Mouse (Mus musculus) kidney, adult 8-10 months (tissue): ENCODE data around the gene Igf1r.
A peak's percentile ranks its signal among the peaks of the same experiment; 100 is the strongest.

Experiments
- DNase-seq, 2 experiments: peaks; one replicate each; pipeline ENCODE4 v3.0.0; 2022

The Igf1r gene

DNA sequence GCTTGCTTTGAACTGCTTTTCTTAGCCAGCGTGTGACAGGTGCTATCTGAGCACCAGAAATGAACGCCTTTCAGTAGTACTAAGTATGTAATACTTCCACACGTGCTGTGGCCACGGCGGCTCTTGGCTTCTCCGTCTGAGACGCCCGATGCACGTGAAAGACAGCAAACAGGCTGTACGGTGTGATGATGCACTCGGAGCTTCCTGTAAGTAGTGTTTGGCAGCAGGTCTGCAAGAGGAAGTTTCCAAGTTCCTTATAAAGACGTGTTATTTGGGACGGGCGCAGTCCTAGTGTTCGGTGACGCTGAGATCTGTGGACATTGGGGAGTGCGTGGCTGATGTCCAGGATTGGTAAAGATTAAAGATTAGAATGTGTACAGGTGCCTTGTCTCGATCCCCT is 5.4 kb downstream of the Igf1r start:
- DNase-seq = no peak

DNA sequence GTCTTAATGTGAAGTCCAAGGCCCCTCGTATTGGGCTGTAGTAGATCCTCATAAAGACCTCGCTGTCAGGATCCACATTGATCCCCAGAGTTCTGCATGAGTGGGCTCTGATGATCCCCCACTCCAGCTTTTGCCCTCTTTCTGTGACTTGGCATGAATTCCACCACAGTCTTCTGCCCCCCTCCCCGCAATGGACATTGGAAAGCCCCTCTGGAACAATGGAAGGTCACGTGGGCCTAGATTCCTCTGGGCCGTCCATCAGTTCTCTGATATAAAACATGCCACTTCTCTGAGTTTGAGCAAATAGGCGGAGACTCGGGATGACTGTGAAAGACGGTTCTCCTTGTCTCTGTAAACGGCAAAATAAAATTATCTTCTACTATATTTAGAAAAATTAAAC is 8.1 kb downstream of the Igf1r start:
- no peak for DNase-seq

DNA sequence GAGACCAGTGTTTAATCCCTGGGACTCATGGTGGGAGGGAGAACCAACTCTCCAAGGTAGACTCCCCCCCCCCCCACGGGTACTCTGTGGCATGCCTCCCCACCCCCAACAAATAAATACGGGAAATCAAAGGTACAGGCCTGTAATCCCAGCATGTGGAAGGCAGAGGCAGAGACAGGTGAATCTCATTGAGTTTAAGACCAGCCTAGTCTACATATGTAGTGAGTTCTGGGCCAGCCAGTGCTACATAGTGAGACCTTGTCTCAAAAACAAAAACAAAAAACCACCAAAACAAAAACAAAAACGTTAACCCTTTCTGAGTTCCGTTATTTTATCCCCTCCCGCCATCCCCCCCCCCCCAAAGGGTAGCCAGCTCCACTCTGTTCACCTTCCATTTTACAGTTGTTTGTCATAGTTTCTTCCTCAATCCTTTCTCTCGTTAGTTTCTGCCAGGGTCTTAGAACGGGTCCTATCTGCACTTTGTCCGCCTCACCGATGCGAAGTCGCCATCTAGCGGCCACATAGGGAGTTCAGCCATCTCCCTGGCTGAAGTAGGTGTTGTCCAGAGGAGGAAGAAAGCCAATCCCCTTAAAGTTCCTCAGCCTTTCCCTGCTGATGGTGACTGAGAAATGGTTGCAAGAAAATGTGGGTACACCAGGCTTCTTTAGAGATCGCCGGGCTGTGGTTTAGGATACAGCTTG is 9.1 kb downstream of the Igf1r start:
- peak; percentile 74 to 81 for DNase-seq

DNA sequence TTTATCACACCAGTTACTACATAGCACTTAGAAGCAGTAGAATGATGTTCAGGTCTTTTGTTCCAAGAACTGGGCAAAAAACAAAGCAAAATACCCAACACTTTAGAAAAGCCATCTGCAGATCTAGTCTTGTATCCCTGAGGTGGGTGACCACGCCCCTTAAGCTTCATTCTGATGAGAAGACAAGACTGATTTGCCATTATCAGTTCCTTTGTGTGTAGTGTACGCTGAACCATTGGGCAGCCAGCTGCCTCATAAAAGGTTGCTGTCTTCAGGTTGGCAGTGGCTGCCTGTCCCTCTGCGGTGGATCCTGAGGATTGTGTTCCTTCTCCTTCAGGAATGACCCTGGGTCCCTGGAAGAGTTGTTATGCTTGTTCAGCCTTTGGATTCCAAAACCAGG is 11.1 kb downstream of the Igf1r start:
- no peak for DNase-seq

DNA sequence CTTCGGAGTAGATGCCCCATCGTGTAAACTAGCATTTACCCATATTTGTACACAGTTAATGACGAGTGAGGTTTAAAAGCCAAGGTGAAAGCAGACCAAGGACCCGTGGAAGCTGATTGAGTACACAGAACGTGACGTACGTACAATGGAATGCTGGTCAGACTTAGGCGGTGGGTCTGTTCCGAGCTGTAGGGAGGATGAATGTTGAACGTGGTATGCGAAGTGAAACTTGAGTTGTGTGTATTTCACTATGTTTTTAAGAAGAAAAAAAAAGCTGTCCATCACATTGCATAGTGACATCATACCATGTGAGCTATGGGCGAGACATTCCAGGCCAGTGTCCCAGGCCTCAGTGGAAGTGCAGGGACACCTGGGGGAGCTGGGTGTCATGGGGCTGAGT is 15.8 kb downstream of the Igf1r start:
- no peak for DNase-seq

DNA sequence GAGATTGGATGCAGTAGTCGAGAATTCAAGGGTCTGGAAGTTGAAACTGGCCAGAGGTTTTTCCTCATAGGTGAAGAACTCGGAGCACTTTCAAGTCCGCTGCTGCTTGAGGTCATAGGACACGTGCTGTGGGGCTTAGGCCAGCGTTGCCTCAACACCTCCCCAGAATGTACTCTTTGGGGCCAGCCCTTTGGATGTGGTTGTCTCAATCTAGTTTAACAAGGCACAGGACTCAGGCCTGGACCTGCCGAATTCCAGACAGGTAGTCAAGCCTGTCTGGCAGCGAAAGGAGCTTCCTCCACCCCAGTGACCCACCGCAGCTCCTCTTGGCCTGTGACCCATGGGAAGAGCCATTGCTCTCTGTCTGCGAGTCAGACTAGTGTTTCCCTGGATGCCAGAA is 16.4 kb downstream of the Igf1r start:
- DNase-seq = peak; percentile 58 to 62

DNA sequence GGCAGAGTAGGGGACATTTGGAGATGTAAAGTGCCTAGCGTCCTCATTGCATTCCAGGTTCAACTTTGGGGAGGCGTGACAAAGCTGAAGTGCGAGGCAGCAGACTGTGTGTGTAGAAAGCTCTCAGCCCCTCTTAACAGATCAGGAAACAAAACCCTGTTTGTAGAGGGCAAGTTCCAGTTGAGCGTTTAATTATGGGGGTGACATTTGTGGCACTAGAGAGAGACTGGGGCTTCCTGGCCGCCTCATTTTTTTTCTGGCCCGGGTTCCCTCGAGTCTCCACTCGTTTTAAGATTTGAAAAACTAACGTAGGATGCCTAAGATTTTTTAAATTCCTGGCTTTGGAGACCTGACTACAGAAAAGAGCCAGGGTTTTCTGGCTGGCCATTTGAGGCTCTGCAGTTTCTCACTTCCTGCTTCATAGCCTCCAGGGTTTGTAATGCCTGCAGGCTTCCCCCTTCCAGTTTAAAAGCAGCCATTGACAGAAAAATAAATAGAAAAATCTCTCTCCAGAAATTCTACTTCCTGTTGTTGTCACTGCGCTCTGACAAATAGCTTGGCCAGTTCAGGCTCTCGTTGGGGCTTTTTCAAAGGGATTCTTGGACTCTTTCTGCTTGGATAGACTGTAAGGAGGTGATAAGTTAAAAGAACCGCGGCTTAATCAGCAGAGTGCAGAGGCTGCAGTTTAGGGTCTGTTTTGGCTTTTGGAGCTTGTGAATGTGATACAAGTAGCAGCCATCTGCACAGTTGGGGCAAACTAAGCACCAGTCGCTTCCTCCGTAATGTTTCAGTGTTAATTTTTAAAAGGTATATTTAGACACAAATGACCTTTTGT is 20.8 kb downstream of the Igf1r start:
- DNase-seq = peak; percentile 41 to 60

DNA sequence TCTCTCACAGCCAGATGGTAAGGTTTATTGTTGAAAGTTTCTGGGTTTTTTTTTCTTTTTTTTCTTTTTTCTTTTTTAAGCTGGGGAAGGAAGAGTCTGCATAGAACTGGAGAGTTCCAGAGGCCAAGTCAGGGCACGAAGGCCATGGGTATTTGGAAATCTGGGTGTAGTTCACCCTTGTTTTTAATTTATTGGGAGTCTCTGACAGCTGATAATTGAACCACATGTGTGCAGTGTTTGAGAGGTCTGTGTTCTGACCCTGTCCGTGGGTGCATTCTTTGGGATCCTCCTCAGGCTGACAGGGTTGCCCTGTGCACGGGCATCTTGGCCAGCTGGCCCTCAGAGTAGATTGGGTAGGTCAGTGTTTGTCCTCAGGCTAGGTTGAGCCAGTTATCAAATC is 29.3 kb downstream of the Igf1r start:
- no peak for DNase-seq

DNA sequence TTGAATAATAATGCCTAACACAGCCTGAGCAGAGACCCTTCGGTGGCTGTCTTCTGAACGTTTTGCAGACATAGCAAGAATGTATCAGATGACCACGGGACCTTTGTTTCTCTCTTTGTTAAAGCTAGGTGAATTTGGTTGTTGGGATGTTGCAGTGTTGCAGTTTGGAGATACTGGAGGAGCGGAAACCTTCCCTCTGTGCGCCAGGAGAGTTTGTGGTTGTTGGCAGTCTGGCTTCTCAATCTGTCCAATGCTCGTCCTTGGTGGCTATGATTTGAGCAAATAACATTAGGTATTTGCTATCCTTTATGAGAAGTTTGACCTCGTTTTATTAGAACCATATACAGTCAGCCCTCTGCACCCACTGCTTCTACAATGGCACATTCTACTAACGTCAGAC is 30.2 kb downstream of the Igf1r start:
- DNase-seq = no peak

DNA sequence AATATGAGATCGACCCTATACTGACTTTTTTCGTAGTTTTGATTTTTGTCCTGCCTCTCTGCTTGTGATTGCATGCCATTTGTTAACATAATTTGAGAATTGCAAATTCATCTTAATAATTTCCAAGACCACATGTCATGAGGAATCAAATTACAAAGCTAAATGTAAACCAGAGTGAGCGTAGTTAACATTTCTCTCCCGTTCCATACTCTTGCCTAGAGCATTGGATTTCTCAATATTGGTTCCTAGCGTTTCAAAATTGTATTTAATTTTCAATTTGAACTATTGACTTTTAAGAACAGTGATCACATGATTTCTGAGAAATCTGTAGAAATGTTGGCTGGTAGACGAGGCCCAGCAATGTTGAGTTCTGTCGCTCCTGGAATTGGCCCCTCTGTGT is 30.8 kb downstream of the Igf1r start:
- no peak for DNase-seq

DNA sequence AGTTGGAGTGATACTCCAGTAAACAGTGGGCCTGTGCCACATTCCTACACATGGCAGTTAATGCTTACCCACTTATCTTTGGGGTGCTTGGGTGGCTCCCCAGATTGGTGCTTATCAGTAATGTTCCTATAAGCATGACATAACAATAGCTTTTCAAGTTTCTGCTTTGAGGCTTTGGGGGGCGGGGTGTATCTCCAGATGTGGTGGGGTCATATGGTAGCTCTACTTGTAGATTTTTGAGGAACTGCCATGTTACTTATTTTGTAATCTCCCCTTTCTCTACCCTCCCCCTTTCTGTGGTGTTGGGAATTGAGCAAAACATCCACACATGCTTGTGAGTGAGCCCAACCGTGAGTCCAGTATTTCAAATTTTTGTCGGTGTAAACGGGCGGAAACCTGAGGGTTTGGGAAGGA is 32.4 kb downstream of the Igf1r start:
- DNase-seq = no peak

DNA sequence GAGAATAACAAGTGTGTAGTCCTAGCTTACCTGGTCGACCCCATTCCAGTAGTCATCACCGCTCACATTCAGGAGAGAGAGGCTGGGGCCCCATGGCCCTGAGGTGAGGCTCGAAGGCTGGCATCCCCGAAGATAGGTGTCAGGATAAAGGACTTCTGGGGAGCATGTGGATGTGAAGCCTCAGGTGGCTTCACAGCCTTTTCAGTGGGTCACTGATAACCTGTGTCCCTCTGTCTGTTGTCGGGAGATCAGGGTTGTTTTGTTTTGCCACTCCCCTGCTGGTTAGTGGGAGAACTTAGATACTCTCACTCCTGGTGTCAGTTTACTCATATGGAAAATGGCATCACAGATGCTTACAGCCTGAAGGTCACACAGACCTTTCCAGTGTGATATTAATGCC is 32.9 kb downstream of the Igf1r start:
- no peak for DNase-seq

DNA sequence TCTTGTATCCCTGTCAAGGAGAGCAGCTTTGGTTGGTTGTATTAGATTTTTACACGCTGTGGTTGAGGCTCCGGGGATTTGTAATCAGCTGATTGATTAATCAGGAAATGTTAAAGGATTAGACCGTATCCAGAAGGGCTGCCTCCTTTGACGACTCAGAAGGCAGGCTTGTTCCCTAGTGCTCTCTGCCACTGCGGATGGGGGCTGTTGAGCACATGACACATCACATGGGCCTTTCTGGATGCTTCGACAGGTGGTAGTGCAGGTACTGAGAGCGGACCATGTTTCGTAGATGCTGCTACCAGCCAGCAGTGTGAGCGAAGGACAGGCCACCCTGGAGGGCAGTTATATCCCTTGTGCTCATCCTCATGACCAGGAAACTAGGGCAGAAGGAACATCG is 33.6 kb downstream of the Igf1r start:
- no peak for DNase-seq

DNA sequence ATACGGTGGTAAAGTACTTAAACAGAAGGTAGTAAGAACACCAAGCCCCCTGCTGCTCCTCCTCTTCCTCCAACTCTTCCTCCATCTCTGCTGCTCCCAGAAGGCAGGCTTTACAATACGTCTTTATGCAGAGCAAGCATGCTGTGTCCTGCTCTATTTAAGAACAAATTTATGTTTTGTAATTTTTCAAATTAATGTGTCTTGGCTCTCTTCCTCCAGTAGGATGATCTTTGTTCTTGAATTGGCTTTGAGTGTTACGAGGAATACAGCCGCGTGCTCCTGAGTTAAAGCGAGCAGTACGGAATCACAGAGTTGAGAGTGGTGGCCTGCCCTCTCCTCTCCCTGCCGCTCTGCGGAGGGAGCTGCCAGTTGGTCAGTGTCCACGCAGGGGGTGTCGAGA is 34.2 kb downstream of the Igf1r start:
- DNase-seq = no peak

DNA sequence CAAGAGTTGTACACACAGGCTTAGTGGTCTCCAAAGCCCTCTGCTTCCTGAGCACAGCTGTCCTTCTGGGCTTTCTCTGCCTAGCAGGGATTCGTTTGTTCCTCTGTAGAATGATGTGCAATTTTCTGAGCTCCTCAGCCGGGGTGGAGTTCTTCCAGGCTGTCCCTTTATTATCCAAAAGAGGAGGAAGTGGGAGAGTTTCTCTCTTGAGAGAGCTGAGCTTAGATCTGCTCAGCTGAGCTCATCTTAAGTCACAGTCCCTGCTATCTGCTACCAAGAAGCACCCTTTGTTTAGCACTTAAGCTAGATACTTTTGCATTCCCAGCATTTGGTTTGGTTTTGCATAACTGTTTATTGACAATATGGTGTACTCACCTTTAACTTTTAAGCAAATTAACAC is 36.7 kb downstream of the Igf1r start:
- no peak for DNase-seq

DNA sequence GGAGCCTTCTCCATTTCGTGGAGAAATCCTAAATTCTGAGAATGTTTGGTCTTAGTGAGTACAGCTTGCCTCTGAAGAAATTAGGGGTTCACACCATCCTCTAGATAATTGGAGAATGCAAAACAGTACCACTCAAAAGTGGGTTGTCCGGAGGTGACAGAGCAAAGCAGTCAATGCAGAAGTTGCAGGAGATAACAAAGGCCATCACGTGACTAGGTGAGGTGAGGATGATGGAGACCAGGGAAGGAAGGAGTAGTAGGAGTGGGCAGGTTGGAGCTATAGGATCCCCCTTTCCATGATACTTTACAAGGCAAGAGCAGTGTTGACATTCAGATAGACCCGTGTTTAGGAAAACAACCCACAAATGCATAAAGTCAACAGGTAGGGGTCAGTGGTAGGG is 41.0 kb downstream of the Igf1r start:
- no peak for DNase-seq

DNA sequence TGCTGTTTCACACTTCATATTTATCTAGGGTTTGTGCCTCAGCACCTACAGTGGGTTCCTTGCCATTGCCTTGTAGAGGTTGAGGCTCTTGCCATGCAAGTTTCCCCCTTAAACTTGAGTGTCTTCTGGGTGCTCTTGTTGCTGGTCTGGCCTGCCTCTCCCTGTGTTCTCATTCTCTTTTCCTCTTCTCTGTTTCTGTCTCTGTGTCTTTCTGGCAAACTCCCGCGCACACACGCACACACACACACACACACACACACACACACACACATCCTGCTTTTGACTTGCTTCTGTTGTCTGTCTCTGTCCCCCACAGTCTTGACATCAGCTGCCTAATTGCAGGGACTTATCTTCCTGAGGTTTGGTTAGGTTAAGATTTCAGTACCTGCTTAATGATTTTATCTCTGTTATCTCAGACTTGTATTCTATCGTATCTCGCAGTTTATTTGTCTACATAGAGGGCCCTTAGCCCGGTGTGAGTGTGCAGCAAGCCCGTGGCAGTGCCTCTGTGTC is 41.8 kb downstream of the Igf1r start:
- DNase-seq = no peak

DNA sequence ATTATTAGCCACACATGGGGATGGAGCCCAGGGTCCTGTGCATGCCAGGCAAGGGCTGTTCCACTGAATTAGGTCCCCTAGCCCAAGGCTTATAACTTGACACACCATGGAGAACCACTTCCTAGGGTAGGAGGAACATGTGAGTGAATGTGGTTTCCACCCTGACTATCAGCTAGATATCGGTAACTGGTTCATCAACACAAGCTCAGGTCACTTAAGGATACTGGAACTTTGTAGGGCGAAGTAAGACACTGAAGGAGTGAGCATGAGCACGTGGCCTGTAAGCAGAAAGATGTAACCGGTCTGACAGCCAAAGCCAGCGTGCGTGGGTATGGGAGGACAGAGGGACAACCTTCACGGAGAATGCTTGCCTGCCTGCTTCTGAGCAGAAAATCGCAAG is 42.6 kb downstream of the Igf1r start:
- no peak for DNase-seq

DNA sequence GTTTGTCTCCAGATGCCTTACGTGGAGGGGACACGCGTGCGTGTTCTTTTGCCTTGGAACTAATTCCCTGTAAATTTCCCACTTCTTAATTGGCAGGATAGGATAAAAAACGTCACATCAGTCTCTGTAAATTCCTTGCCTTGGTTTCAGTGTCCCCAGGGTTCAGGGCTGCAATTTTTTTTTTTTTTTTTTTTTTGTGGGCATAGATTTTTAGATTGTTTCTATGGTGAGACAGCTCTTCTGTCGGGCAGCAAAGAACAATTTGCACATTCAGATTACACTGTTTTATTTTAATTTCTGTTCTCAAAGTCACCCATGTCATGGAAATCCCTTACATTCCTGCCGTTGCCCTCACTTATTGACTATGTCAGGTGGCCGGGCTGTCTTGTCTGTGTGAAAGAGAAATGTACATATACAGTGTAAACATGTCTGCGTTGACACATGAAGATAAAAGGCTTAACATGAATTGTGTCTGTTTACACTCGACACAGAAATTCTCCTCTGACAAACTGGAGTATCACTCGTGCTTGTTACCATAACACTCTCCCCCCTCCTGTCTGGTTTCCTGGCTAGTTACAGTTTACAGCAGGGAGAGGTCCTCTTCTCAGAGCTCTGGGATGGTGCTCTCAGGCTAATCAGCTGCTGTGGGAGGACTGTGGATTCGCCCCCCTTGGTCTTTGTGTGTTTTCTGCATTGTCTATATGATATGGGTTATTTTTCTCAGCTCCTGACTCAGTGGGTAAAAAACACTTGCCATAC is 43.8 kb downstream of the Igf1r start:
- no peak for DNase-seq

DNA sequence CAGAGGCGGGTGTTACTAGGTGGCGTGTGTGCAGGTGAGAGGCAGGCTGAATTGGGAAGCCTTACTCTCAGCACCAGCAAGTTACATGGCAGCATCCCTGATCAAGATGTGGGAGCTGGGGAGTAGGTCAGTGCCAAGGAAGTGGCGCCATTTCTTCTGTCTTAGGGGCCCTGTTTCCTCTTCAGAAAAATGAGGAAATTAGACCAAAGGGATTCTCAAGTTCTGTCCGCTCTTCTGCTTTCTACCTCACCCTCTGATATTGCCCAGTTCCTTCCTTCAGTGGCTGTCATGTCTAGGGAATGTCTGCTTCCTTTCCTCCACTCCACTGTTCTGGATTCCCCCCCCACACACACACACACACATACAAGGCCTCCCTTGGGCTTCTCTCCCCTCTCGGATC is 48.6 kb downstream of the Igf1r start:
- no peak for DNase-seq

DNA sequence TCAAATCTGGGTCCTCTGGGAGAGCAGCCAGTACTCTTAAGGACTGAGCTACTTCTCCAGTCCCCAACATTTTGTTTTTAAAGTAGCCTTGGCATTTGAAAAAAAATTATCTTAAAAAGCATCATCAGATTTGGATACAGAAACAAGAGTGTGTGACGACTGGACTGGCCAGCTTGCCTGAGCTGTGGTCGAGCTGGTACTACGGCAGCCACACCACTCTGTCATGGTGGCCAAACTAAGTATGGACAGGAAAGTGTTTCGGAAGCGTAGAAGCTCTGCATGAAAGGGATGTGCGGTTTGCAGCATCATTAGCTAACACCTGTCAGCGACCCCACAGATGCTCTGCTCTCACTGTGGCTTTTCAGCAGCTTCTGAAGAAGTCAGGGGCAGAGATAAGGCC is 53.4 kb downstream of the Igf1r start:
- no peak for DNase-seq

DNA sequence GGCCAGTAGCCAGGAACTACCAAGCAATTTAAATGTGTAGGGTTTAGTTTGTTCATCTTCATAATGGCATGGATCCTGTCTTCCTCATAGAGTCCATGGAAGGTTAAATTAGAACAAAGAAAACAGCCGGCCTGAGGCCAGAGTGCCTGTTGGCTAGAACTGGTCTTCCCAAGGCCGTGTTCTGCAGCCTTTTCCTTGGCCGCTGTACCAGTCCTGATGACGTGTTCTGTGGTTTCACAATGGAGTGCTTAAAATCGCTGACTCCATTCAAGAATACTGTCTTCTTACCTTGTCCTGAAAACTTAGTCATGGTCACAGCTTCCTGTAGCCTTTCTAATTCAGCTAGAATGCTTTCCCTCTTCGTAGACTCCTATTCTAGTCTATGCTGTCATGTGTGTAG is 53.9 kb downstream of the Igf1r start:
- DNase-seq = no peak

DNA sequence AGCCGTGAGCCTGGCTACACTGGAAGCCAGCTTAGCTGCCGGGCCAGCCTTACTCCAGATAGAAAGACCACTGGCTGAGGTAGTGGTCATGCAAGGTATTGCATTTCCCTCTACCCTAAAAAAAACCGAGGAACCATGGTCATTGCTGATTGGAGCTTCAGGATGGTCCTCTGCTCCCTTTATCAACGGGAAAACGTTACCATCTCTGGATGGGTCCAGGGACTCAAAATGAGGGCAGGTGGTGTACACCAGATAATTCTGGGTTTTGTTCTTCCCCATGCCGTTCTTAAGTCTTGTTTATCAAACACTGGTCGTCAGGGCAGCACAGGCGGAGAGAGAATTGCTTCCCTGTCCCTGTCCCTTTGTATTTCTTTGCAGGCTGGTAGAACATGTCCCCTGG is 57.0 kb downstream of the Igf1r start:
- DNase-seq = no peak

DNA sequence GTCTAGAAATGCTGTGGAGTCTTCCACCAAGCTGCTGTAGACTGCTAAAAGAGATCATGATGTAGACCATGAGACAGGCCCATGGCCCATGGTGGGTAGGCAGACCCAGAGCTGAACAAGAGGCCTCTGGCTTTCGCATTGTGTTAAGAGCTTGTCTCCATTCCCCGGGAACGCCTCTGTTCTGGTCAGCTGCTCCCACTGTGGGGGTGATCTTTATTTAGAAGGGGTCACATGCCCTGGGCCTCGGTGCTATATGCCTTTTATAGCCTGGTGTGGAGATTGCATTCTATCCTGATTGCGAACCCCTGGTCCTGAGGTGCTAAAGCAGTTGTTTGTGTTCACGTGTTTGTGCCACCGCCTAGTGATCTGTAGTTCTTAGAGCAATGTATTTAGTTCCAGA is 57.5 kb downstream of the Igf1r start:
- no peak for DNase-seq
